Mouse (Mus musculus) right cerebral cortex, postnatal 25 days (tissue): ENCODE measurements around the gene Slc35f5.
A peak's percentile ranks its signal among the peaks of the same experiment; 100 is the strongest.
"Not testable (repeated sequence)": the region's sequence is repeated elsewhere in the genome, so short reads cannot be mapped to it uniquely, and the experiment has no call there.

Experiments used
- DNase-seq: peaks from one replicate; pipeline ENCODE4 v3.0.0; 2022

The Slc35f5 gene

GRCm38 (mm10) chr1:125560259-125561192 lies at the start of gene Slc35f5:
TSS of gene Slc35f5 (plus strand) at chr1:125560595.
- DNase-seq, result peak; percentile 97

DNA sequence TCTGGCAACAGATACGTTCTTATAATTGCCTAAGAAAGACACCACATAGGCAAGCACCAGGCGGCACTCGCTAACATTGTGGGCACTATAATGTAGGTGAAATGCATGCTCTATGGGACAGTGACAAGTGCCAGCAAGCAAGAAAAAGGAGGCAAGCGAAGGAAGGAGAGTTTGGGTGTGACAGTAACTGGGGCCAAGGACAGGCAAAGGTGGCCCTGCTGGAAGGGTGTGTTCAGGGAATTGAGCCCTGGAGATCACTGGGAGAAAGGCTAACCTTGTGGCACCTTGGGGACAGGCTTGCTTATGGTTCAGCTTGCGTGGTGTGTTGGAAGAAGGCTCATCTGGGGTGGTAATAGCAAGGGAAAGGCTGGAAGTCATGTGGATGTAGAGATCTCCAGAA lies 45.7 kb upstream of the Slc35f5 start:
- no peak for DNase-seq

DNA sequence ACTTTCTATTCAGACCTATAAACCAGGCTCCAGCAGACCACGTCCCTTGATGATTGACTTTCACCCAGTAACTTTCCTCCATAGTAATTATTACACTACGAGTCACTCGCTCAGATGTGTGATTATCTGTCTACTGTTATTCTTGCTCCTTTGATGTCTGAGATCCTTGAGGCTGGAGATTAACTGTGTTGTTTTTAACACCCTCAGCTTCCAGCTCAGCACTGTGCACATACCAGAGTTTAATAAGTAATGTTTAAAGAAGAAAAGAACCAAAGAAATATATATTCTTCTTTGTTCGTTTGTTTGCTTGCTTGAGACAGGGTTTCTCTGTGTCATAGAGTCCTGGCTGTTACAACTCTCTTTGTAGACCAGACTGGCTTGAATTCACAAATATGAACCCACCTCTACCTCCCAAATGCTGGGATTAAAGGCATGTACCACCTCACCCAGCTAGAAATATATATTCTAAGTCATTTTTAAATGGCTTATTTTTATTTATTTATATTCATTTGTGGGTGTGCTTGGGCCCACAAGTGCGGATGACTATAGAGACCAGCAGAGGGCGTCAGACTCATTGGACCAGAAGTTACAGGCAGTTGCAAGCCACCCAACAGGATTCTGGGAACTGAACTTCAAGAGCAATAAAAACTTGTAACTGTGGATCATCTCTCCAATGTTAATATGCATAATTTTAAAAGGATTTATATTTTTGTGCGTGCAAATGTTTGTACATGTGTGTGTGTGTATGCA lies 43.3 kb upstream of the Slc35f5 start:
- DNase-seq, result no peak

- no peak for DNase-seq
Measured at GRCm38 (mm10) chr1:125519107-125519611, 41.2 kb upstream of the Slc35f5 start.

DNA sequence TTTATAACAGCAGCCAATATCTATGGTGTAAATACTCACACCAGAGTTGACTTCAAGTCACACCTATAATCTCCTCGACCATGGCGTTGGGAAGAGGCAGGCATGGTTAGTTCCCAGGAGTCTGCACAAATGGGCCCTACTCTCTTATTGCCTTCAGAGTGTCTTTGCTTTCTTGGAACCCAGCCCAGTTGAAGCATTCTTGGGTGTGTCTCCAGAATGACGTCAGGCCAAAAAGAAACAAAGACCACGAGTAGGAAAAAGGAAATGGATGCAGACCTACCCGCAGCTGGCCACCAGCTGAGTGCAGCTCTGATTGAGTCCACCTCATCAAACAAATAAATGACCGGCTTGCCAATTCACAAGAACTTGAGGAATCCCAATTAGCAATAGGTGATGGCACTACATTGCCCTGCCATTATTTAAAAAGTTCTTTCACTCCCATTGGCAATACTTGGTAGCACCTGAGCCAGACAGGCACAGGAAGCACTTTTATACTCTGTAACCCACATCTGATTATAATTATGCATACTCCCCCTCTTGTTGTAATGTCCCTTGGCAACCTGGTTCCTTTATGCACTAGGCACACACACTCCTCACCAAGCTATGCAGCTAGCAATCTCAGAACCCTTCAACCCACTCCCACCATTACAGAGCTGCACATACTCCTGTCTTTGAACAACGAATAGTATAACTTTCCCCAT lies 34.3 kb upstream of the Slc35f5 start:
- no peak for DNase-seq

- DNase-seq, result no peak
Measured at GRCm38 (mm10) chr1:125526666-125527004, 33.8 kb upstream of the Slc35f5 start.

DNA sequence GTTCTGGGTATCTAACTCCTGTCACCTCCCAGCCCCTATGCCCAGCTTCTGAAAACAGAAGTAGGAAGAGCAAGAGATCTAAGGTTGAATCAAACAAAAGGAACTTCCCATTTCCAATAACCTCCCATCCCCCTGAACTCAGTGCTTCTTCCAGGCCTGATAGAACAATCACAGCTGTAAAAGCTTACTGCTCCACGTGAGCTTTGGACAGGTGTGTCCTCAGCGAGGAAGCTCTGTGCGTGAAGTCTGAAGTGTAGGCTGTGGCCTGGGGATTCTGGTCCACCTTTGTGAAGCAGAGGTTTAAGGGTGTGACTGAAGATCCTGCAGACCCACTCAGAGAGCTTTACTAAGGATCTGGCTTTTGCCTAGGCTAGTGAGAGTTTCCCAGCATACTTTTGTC lies 33.0 kb upstream of the Slc35f5 start:
- no peak for DNase-seq

DNA sequence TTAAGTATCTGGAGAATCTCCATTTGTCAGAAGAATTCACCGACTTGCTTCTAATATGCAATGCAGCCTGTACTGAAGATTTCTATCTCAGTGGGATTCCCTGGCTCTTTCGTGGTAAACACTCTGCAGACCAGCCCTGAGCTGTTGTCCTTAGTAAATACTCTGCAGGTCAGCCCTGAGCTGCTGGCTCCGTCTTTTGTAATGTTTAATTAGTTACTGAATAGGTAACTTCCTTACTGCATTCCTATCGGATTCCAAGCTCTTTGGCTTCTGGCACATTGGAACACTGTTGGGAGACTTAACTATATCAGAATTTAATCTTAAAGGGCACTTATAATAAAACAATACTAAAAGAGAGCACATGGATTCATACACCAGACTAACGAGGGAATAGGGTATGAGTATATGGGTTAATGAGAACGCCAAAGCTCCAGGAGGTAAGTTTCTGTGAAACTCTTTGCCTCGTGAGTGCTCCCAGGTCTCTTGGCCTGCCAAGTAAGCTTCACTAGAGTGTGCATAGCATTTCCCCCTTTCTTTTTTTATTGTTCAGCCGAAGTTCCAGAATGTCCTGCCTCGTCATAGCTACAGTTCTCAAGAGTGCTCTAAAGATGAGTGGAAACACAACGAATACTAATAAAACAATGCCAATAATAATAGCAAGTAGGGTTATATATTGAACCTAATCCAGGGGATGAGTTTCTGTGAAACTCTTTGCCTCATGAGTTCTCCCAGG lies 27.0 kb upstream of the Slc35f5 start:
- DNase-seq, result not testable (repeated sequence)

GRCm38 (mm10) chr1:125537131-125537530 lies 23.3 kb upstream of the Slc35f5 start:
- no peak for DNase-seq

GRCm38 (mm10) chr1:125537776-125538175 lies 22.6 kb upstream of the Slc35f5 start:
- DNase-seq, result no peak

DNA sequence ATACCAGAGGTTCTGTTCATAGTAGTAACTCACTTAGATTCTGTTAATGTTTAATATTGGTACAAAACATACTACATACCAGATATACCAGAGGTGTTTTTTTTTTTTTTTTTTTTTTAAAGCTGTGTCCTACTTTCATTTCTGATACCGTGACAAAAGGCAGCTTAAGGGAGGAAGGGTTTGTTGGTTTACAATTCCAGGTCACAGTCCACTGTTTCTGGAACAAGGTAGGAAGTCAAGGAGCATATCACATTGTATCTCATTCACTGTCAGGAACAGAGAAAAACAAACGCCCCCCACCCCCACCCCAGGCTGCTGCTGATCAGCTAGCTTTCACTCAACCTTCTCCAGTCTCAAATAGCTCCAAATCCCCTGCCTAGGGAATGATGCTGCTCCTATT lies 21.1 kb upstream of the Slc35f5 start:
- DNase-seq, result no peak

DNA sequence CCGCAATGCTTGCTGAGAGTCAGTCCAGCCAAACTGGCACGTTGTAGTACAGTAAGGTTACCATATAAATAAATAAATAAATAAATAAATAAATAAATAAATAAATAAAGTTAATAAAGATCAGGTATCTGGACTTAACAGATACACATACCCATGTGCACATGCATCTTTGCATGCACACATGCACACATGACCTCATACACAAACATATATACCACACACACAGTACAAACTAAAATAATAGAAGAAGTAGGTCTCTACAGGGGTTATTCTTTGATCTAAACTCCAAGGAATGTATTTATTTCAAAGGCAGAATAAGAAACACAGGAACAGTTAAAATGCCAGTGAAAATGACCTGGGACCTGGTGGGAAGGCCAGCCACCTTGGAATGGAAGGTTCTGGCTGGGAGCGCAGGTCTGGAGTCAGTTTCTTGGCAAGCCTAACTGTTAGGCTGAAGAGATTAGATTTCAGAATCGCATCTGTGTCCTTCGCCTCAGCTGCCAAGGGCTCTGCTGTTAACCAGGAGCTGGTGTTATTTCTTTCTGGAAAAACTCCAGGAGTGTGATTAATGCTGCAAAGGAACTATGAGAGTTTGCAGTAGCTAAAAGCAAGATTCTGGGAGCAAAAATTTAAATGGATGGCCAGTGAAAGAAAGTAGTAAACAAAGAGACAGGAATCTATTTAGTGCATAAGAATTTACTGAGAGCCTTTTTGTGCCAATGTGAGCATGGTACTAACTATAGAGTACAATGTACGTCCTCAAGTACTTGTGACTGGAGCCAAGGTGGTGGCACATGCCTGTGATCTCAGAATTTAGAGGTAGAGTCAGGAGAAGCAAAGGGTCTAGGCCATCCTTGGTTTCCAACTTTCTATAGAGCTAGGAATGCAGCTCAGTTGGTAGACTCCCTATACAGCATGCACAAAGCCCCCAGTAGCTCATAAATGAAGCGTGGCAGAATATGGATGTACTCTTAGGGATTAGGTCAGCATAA lies 18.1 kb upstream of the Slc35f5 start:
- DNase-seq, result no peak

- DNase-seq, result no peak
Measured at GRCm38 (mm10) chr1:125549872-125550271, 10.5 kb upstream of the Slc35f5 start.

GRCm38 (mm10) chr1:125550359-125550758 lies 10.0 kb upstream of the Slc35f5 start:
- no peak for DNase-seq

- no peak for DNase-seq
Measured at GRCm38 (mm10) chr1:125551564-125551963, 8.8 kb upstream of the Slc35f5 start.

GRCm38 (mm10) chr1:125559261-125559660 lies 1.1 kb upstream of the Slc35f5 start:
- no peak for DNase-seq

- DNase-seq, result no peak
Measured at GRCm38 (mm10) chr1:125559721-125560120, 674 bp upstream of the Slc35f5 start.

DNA sequence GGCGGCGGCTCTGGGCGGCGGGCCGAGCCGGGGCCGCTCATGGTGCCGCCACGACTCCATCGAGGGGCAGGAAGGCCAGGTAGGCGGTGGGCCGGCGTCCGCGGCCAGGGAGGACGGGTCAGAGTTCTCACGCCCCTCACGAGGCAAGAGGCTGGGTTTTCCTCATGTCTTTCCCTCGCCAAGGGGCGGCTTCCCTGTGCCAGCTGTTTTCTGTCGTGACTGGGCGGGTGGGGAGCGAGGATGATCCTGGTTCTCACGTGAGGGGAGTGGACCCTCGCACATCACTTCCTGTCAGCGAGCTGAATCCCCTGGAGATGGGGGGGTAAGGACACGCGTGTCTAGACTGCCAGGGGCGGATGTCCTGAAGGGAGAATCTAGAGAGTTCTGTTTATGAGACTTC lies 811 bp downstream of the Slc35f5 start:
- peak; percentile 61 for DNase-seq

GRCm38 (mm10) chr1:125561841-125562240 lies 1.4 kb downstream of the Slc35f5 start:
- DNase-seq, result no peak

DNA sequence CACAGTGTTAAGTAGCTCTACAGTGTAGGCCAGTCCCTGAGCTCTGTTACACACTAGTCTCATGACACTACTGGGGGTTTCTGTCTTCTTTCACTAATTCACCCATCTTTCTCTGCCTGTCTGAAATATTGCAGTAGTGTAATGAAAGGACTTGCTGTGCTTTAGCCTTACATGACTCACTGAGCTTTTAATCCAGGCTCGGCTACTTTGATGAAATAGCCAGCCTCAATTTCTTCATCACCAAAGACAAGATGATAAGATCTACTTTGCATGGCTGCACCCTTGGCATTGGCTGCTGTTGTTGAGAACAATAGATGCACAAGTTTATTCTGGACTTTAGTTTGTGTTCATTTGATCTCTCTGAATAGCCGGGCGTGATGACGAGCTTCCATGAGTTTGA lies 7.7 kb downstream of the Slc35f5 start:
- DNase-seq, result no peak

DNA sequence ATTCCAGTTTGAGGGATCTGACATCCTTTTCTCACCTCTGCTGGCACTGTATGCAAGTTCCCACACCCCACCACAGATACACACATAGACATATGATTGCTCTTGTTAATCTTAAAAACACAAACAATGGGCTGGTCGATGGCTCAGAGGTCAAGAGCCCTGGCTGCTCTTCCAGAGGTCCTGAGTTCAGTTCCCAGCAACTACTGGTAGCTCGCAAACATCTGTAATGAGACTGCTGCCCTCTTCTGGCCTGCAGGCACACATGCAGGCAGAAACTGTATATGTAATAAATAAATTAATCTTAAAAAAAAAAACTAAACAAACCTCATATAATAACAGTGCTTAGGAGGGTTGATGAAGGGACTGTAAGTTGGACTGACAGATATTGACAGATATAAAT lies 13.8 kb downstream of the Slc35f5 start:
- DNase-seq, result no peak
